Mouse (Mus musculus) embryo, embryonic 10.5 days (tissue): ENCODE measurements at regions not wholly inside any gene's neighbourhood (a gene's known extent, or its start where the extent isn't known, plus 50 kb on each side); places are given as distances from the start of the nearest gene placed in this dataset.

Experiments used
- DNase-seq: peaks from one replicate; pipeline ENCODE4 v3.0.0-alpha.2; 2015; ENCODE audit warnings: low spot score

DNA sequence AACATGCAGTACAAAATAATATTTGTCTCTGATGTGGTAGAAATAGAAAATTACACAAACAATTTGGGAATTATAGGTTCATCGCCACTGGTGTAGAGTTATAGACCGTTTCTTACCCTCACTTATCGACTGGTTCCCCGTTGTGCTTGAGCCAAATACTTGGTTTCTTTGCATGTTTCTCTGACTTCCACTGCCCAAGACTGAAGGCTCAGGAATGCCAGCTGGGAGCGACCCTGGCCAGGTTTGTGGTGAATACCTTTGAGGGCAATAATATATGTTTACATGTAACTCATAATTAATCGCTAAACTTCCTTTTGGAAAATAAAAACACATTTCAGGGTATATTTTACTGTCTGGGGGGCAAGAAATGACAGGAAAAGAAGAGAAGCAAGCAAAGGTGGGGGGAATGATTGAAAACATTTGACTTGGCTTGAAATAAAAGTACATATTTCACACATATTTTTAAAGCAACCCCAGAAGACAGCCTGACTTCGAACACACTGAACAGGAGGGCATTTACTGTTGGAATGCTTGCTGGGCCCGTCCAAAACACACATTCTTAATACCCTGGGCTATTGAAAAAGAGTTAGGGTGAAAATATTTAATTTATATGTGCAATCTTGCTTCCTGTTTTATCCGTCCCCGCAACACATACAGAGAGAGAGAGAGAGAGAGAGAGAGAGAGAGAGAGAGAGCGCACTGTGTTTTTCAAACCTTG lies 75.3 kb upstream of the Ccn2 start:
- DNase-seq = no peak

DNA sequence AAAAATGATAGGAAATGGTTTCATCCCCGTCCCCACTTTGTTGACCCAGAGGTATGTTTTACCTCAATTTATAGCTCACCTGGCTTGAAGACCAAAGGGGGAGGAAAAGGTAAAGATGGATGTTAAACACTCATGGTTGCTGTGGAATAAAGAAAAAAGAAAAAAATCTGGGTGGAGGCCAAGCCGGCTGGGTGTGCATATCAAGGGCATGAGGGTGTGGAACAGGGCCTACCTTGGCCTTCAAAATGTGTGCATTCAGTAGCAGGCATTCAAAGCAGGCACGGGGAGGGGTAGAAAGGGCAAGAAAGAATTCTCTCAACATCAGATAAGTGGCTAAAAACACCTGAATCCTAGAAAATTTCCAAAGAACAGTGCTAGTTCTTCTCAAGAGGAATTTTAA lies 74.7 kb upstream of the Ccn2 start:
- DNase-seq = no peak

DNA sequence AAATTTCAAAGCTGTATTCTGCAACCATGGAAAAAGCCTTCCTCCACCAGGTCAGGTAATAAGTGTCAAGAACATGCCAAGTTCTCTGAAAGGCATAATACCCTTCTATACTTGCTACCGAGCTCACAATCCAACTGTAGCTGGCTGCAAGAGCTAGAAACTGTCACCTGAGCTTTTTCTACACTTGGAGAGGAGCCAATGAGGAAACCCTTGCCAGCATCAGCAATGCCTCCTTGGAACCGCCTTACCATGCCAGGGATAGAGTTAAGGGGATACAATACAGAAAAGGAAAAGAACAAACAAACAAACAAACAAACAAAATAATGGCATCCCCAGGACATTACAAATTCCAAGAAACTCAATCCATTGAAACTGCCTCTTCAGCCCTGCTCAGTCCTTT lies 62.5 kb upstream of the Ccn2 start:
- no peak for DNase-seq

DNA sequence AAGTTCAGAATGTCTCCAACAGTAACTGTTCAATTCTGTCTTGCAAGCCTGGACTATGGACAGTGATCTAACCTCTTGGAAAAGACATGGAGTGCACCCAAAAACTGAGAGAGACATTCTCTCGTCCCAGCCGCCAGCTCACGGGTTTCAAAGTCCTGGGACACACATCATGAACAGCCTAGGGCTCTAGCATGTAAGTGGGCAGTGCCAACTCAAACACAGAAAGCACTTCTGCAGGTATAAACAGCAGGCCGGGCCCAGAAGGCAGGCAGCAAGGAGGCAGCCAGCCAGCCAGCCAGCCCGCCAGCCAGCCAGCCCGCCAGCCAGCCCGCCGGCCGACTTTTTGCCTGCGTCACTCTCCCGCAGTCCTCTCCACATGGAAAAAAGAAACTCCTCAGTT lies 60.3 kb upstream of the Ccn2 start:
- DNase-seq = no peak

- DNase-seq = no peak
These were observed 59.8 kb upstream of the Ccn2 start for GRCm38 (mm10) chr10:24535461-24535860.

GRCm38 (mm10) chr10:24541990-24542389 lies 53.3 kb upstream of the Ccn2 start:
- no peak for DNase-seq
